Mouse (Mus musculus) heart, postnatal 0 days (tissue): ENCODE measurements around the gene Phldb3.
A peak's percentile ranks its signal among the peaks of the same experiment; 100 is the strongest.

ENCODE experiments used
- CTCF ChIP-seq: IDR thresholded peaks from 2 replicates; pipeline ENCODE4 v1.5.1; 2016; ENCODE audit warnings: antibody characterized with exemption, control low read depth, low read depth
- EP300 ChIP-seq: IDR thresholded peaks from 2 replicates; pipeline ENCODE4 v1.6.1; 2016; ENCODE audit warnings: antibody characterized with exemption, low read depth

DNA sequence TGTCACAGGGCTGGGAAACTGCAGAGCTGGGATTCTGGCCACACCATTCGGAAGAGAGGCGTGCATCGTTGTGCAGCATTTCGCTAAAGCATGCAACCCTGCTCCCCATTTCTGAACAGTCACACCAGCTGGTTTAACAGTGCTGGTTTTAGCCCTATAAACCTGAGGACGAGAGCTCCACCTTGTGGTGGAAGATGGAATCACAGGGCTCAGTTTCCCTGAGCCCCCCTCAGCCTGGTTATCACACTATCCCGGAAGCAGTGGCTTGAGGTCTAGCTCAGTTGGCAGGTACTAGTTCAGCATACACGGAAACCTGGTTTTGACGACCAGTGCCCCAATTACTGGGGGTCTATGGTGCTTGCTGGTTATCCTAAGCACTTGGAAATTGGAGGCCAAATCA is 52.0 kb downstream of the Phldb3 start:
- TF ChIP-seq CTCF, result peak; percentile 84
- no peak for TF ChIP-seq EP300
